Mouse (Mus musculus) urinary bladder, postnatal 25 days (tissue): ENCODE measurements at regions not wholly inside any gene's neighbourhood (a gene's known extent, or its start where the extent isn't known, plus 50 kb on each side); places are given as distances from the start of the nearest gene placed in this dataset.

ENCODE experiments used
- DNase-seq: peaks from one replicate; pipeline ENCODE4 v3.0.0; 2022; ENCODE audit warnings: low spot score

DNA sequence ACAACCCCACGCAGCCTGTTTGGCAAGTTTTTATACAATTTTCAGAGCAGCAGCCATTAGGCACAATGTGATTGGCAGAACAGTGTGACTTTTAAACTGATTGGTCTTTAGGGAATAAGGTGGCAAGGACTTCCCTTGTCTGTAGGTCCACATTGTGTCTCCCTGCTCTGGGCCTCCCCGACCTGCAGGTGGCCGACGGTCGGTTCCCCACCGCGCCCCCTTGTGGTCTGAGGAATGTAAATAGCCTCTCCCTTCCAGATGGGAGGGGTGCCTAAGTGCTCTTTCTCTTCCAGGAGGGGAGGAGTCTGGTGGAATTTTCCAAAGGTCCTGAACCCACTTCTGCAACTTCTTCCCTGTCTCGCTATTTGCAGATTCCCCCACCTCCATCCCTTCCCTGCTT, 52.5 kb upstream of the Prr5 start:
- DNase-seq = peak; percentile 80

DNA sequence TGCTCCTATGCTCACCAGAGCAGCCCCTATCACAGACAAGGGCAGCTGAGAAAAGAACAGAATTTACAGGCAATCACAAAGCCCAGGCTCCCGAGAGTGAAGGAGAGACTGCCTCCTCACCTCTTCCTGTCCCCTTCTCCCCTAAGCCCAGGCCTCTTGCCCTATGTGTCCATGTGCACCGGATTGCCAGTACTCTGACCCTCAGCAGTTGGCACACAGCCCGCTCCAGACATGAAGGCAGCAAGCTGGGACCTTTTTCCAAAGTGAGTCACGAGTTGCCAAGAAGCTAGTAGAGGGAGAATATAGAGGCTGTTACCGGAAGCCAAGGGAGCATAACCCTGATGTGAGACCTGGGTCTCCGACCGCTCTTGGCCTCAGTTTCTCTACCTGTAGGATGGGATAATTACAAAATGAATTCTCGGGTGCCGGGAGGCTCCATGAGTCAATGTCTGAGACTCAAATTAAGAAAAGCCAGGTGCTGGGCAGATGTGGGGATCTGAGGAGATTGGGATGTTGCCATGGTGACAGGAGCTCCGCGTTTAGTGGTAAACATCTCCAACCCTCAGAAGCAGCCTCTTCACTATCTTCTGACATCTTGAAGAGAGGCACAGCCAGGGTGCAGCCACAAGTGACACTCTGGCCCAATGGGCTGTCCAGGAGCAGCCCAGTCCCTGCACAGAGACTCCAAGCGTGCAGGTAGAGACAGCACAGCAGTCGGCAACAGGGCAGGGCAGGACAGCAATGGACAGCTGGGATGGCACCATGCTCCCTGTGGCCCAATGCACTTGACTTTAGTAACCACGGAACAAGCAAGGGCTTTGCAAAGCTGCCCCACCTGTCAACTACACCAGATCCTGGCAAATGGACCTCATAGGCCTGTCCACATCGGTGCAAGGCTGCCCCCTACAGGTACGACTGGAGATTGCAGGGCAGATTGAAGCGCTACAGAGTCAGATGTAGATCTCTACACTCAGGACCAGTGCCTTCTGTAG, 55.6 kb upstream of the Prr5 start:
- peak; percentile 95 for DNase-seq

DNA sequence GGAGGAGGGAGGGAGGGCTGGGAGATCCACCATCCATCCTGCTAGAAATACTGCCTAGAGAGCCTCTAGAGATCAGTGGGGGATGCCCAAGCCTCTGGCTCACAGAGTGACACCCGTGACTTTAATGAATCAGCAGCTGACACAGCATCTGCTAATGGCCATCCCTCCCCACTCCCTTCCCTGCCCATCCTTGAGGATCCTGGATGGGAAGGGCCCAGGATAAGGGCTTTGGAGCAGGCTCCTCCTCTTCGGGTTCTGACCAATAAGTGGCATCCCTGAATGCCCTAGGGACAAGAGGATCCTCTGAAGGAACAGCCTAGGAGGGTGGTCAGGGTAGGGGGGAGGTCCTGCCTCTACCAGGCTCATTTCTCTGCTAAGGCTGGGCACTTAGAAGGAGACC, 55.3 kb upstream of the Rtl6 start:
- DNase-seq = no peak

DNA sequence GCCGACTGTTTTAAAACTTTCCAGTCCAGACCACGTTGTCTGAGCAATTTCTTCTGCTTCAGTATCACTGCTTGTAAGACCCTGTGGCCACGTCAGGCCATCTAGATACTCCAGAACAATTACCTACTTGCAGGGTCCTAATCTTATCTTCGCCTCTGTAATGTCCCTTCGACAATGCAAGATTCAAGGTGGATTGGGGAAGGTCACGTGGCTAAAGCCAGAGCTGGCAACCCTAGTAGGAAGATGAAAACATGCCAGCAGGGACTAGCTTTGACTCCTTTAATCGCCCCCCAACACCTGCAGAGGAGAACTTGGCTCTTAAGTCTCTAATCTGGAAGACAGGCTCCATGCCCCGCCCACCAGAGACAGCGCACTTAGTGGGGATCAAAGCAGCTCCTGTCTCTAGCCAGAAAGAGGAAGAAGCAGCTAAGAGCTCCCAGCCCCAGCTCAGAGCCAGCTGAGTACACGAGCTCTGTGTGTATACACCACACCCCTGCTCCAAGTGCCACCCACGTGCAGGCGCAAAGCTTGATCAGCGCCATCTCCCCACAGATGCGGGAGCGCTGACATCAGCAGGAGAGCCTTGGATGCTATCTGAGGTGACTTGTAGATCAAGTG, 52.3 kb upstream of the Rtl6 start:
- DNase-seq = no peak

DNA sequence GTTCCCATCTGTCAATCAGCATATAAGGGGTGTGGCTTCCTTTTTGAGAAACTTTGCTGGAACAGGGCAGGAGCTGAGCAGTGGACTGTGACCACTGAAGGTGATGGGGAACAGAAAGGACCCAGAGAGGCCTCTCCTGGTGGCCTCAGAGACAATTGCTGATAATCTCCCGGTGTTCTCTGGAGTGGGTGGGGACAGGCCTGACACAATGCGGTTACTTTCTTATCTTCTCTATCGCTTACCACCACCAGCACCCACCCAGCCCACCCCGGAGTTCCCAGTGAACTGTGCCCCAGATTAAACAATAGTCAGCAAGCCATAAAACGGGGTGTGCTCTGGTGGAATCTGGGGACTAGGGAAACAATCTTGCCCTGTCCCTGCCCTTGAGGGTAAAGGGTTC, 51.4 kb upstream of the Rtl6 start:
- DNase-seq = no peak
